In genomic region chr11:101170811-101171610, GRCm38 (mm10) we compare ENCODE assay signal across 8 mouse cellular contexts. TPM values are rescaled to one million over a fixed set of nuclear protein-coding genes. Genes with fewer than 3 reads are reported as not detected.
DNase-seq lines count a peak whose midpoint lies in the region; ATAC-seq and TF ChIP-seq lines count a peak whose summit lies in the region.

Gene Plekhh3, minus strand, starts transcription at chr11:101171351.

- under 1% methylated on average over 49 of the region's 50 CpGs for WGBS in embryonic facial prominence, embryonic 11.5 days
- under 1% methylated on average over 48 of the region's 50 CpGs for WGBS in heart, adult 2 months
- under 1% methylated on average over 50 of the region's 50 CpGs for whole genome bisulfite sequencing in limb, embryonic 13.5 days
- WGBS in midbrain, embryonic 16.5 days = under 1% methylated on average over 35 of the region's 50 CpGs

- intact Hi-C loops in heart, adult 2 months (cut with DNase I) = loop anchor here (5.0 to 10.0 kb wide), 2 partner anchors 34 to 456 kb away; partner anchors contain the start of genes Hspb9 and Kat2a

- H3K4me3 ChIP-seq in embryonic facial prominence, embryonic 11.5 days (ENCODE audit: low read depth, low read length) = peak within 1 kb of the TSS; percentile 70
- H3K4me3 ChIP-seq in heart, adult 2 months = peak within 1 kb of the TSS; percentile 65
- peak within 1 kb of the TSS; percentile 74 for H3K4me3 ChIP-seq in limb, embryonic 13.5 days
- H3K4me3 ChIP-seq in midbrain, embryonic 16.5 days (ENCODE audit: low read depth, low read length) = peak within 1 kb of the TSS; percentile 72

- TF ChIP-seq CTCF in heart, adult 2 months (IDR thresholded peaks at IDR 0.05) = peak; percentile 34

- H3K9me3 ChIP-seq in embryonic facial prominence, embryonic 11.5 days (replicated peaks; ENCODE audit: control insufficient read depth, low read length) = no peaks in the 10 kb centered on the region
- H3K9me3 ChIP-seq in limb, embryonic 13.5 days = no peaks in the 10 kb centered on the region
- no peaks in the 10 kb centered on the region for H3K9me3 ChIP-seq in midbrain, embryonic 16.5 days (replicated peaks; ENCODE audit: control insufficient read depth, low read length, poor library complexity, severe bottlenecking)

- peak within 1 kb of the TSS; percentile 58 for H3K9ac ChIP-seq in embryonic facial prominence, embryonic 11.5 days (replicated peaks; ENCODE audit: low read length)
- peak within 1 kb of the TSS; percentile 78 for H3K9ac ChIP-seq in heart, adult 2 months (ENCODE audit: low read depth, low read length)
- peak within 1 kb of the TSS; percentile 78 for H3K9ac ChIP-seq in limb, embryonic 13.5 days
- H3K9ac ChIP-seq in midbrain, embryonic 16.5 days (ENCODE audit: low read depth, low read length) = peak within 1 kb of the TSS; percentile 75

- H3K36me3 ChIP-seq in embryonic facial prominence, embryonic 11.5 days (replicated peaks; ENCODE audit: control insufficient read depth, insufficient read depth, low read depth, low read length) = no peaks in the 10 kb centered on the region
- H3K36me3 ChIP-seq in heart, adult 2 months (ENCODE audit: control insufficient read depth, insufficient read depth, low read length) = peaks cover 2% of the 10 kb centered on the region; the same call in 1 of the 2 replicates
- peaks cover 20% of the 10 kb centered on the region for H3K36me3 ChIP-seq in limb, embryonic 13.5 days
- H3K36me3 ChIP-seq in midbrain, embryonic 16.5 days (ENCODE audit: control insufficient read depth, insufficient read depth, low read length) = peaks cover 4% of the 10 kb centered on the region; the same call in 1 of the 2 replicates

- peak; percentile 80 for TF ChIP-seq POLR2A in heart, adult 2 months (IDR thresholded peaks at IDR 0.05; ENCODE audit: insufficient read depth, low read depth, low read length)

- H3K79me2 ChIP-seq in heart, adult 2 months (replicated peaks; ENCODE audit: control insufficient read depth, insufficient read depth, low read length) = no peaks in the 10 kb centered on the region

- H3K4me1 ChIP-seq in embryonic facial prominence, embryonic 11.5 days (ENCODE audit: control insufficient read depth, insufficient read depth, low read length) = peaks cover 18% of the 10 kb centered on the region
- H3K4me1 ChIP-seq in heart, adult 2 months (ENCODE audit: control insufficient read depth, insufficient read depth, low read length) = peaks cover 10% of the 10 kb centered on the region
- H3K4me1 ChIP-seq in limb, embryonic 13.5 days = peaks cover 61% of the 10 kb centered on the region
- H3K4me1 ChIP-seq in midbrain, embryonic 16.5 days (ENCODE audit: control insufficient read depth, insufficient read depth, low read length) = peaks cover 51% of the 10 kb centered on the region

- peak; percentile 90 for ATAC-seq in embryonic facial prominence, embryonic 11.5 days (replicated peaks; ENCODE audit: insufficient number of reproducible peaks, low FRiP score, low TSS enrichment, low read depth)
- ATAC-seq in limb, embryonic 13.5 days (ENCODE audit: low FRiP score, low read depth) = peak; percentile 96
- ATAC-seq in midbrain, embryonic 16.5 days = peak; percentile 96

- H3K4me2 ChIP-seq in embryonic facial prominence, embryonic 11.5 days (ENCODE audit: low read depth, low read length) = peak within 1 kb of the TSS; percentile 88
- H3K4me2 ChIP-seq in limb, embryonic 13.5 days (replicated peaks) = peak within 1 kb of the TSS; percentile 89
- H3K4me2 ChIP-seq in midbrain, embryonic 16.5 days (ENCODE audit: low read length) = peak within 1 kb of the TSS; percentile 92

- TF ChIP-seq EP300 in heart, adult 2 months (IDR thresholded peaks at IDR 0.05; ENCODE audit: insufficient read depth, low read depth, low read length) = peak; percentile 69; the same call in 1 of the 2 replicates

- peak; percentile 73 to 84 for DNase-seq in spleen, adult 18-20 months
- DNase-seq in spleen, adult 12 weeks (ENCODE audit: low spot score) = no peak
- DNase-seq in embryonic facial prominence, embryonic 11.5 days (ENCODE audit: low spot score) = peak; percentile 98
- peak; percentile 93 to 96 for DNase-seq in heart, adult 2 months
- DNase-seq in kidney, adult 8-10 months = peak; percentile 95 to 97
- DNase-seq in spleen, postnatal 4 days (ENCODE audit: low spot score in 2 of 2) = peak; percentile 79 to 84

- H3K27ac ChIP-seq in embryonic facial prominence, embryonic 11.5 days (replicated peaks; ENCODE audit: low read depth, low read length) = 0 out of 2 replicates have a peak within 1 kb of the TSS, but pooled peaks have one; percentile 35
- peak within 1 kb of the TSS; percentile 96 for H3K27ac ChIP-seq in heart, adult 2 months
- H3K27ac ChIP-seq in limb, embryonic 13.5 days = peak within 1 kb of the TSS; percentile 72
- H3K27ac ChIP-seq in midbrain, embryonic 16.5 days (ENCODE audit: low read length) = peak within 1 kb of the TSS; percentile 79

- peaks cover 65% of the 10 kb centered on the region for H3K27me3 ChIP-seq in embryonic facial prominence, embryonic 11.5 days (ENCODE audit: control insufficient read depth, insufficient read depth, low read length)
- H3K27me3 ChIP-seq in heart, adult 2 months (ENCODE audit: control insufficient read depth, insufficient read depth, low read length) = no peaks in the 10 kb centered on the region
- H3K27me3 ChIP-seq in limb, embryonic 13.5 days = peaks cover 79% of the 10 kb centered on the region
- H3K27me3 ChIP-seq in midbrain, embryonic 16.5 days (ENCODE audit: control insufficient read depth, insufficient read depth, low read depth, low read length) = peaks cover 33% of the 10 kb centered on the region

RNA-seq across cellular contexts. Expression of gene Plekhh3, which starts in this region (rescaled TPM):
- 3.7 and 5.3 TPM in 2 replicates for polyA plus RNA-seq in embryonic facial prominence, embryonic 11.5 days (2014; fragmentation: Nextera tagmentation; extraction: Ambion mirVana)
- total RNA-seq in heart, adult 2 months (2021) = 10 to 100 TPM; 14.3 to 28.1 TPM
- polyA plus RNA-seq in heart, adult 2 months (2012; rRNA removed) = 24.4 and 26.7 TPM in 2 replicates
- 6.6 and 7.3 TPM in 2 replicates for polyA plus RNA-seq in limb, embryonic 13.5 days (2015; fragmentation: Nextera tagmentation; extraction: Ambion mirVana)
- 6.5 and 7.6 TPM in 2 replicates for polyA plus RNA-seq in midbrain, embryonic 16.5 days (2015; fragmentation: Nextera tagmentation; extraction: Ambion mirVana)

Comparison
In these comparisons a context has a peak if more than half of its experiments do, and no peak if none do; other contexts are left out.
1. H3K27ac ChIP-seq: peak in every context shown above with its lines; median percentile 96 in heart, adult 2 months; 79 in midbrain, embryonic 16.5 days; 72 in limb, embryonic 13.5 days; 35 in embryonic facial prominence, embryonic 11.5 days.